Mouse (Mus musculus) liver, embryonic 14.5 days (tissue): ENCODE measurements at regions not wholly inside any gene's neighbourhood (a gene's known extent, or its start where the extent isn't known, plus 50 kb on each side); places are given as distances from the start of the nearest gene placed in this dataset.

ENCODE experiments used
- ATAC-seq: fragments of 200-750 bp; cut with Nextera tagmentation; 2 replicates; pipeline ENCODE4 v1.8.0; 2017; ENCODE audit warnings: moderate number of reproducible peaks, mild to moderate bottlenecking, moderate library complexity; ENCODE audit not compliant: insufficient read depth
- DNase-seq, 3 experiments: peaks; one replicate each; pipeline ENCODE4 v3.0.0-alpha.2; 2012 to 2013; ENCODE audit warnings: low read depth in 3 of 3, low spot score in 3 of 3
- H3K27ac ChIP-seq: fragments of 300-500 bp; sonication (generic); 2 replicates; pipeline ENCODE4 v1.5.1; 2014; ENCODE audit warnings: moderate library complexity, mild to moderate bottlenecking, control low read depth, inconsistent platforms
- H3K27me3 ChIP-seq: fragments of 300-500 bp; sonication (generic); 2 replicates; pipeline ENCODE4 v1.6.1; 2014; ENCODE audit warnings: mild to moderate bottlenecking, low read length, moderate library complexity; ENCODE audit not compliant: control insufficient read depth, insufficient read depth
- H3K36me3 ChIP-seq: fragments of 300-500 bp; sonication (generic); replicated peaks from 2 replicates; pipeline ENCODE4 v1.6.1; 2014; ENCODE audit warnings: low read depth; ENCODE audit not compliant: control insufficient read depth, insufficient read depth
- H3K4me1 ChIP-seq, 2 experiments: fragments of 200-500 bp in 1 of 2; fragments of 300-500 bp in 1 of 2; sonication (generic) in 1 of 2; replicated peaks; 2 replicates each; pipeline ENCODE4 v1.6.1; 2012 to 2014; ENCODE audit warnings: antibody characterized with exemption in 1 of 2, inconsistent platforms in 1 of 2, low read length in 1 of 2; ENCODE audit not compliant: control insufficient read depth in 2 of 2, insufficient read depth in 2 of 2
- H3K4me2 ChIP-seq: fragments of 300-500 bp; sonication (generic); 2 replicates; pipeline ENCODE4 v1.6.1; 2014; ENCODE audit warnings: low read depth, mild to moderate bottlenecking, control low read depth, moderate library complexity
- H3K4me3 ChIP-seq, 2 experiments: fragments of 200-500 bp in 1 of 2; fragments of 300-500 bp in 1 of 2; sonication (generic) in 1 of 2; 2 replicates each; pipeline ENCODE4 v1.5.1; 2012 to 2014; ENCODE audit warnings: low read depth in 2 of 2, low read length in 2 of 2, mild to moderate bottlenecking in 2 of 2, control low read depth in 1 of 2, inconsistent platforms in 1 of 2, moderate library complexity in 1 of 2; ENCODE audit not compliant: insufficient read depth in 1 of 2
- H3K9ac ChIP-seq: fragments of 300-500 bp; sonication (generic); replicated peaks from 2 replicates; pipeline ENCODE4 v1.6.1; 2014; ENCODE audit warnings: mild to moderate bottlenecking, control low read depth, moderate library complexity
- H3K9me3 ChIP-seq: fragments of 300-500 bp; sonication (generic); 2 replicates; pipeline ENCODE4 v1.6.1; 2016; ENCODE audit warnings: low read length, mixed read lengths; ENCODE audit not compliant: control insufficient read depth
- CTCF ChIP-seq: IDR thresholded peaks from 2 replicates; pipeline ENCODE4 v1.5.1; 2016; ENCODE audit warnings: antibody characterized with exemption, low read depth, control low read depth
- EP300 ChIP-seq: IDR thresholded peaks from 2 replicates; pipeline ENCODE4 v1.6.1; 2016; ENCODE audit warnings: antibody characterized with exemption, low read depth
- WGBS: fragments of 180-500 bp; shearing (Covaris S2); extraction: QIAGEN DNeasy Blood & Tissue Kit; methylation state at CpG from one replicate; pipeline ENCODE4 v1.1.7; 2014; ENCODE audit not compliant: insufficient replicate concordance; 5-methylcytosine and 5-hydroxymethylcytosine counted together

- H3K36me3 ChIP-seq: no peaks in the 10 kb centered on the region
- H3K9me3 ChIP-seq: no peaks in the 10 kb centered on the region
- no peak overlapping the region for H3K4me2 ChIP-seq
- 30% methylated on average over 1 of the region's 1 CpGs for WGBS
- no peak for TF ChIP-seq EP300
- TF ChIP-seq CTCF: no peak
- H3K4me1 ChIP-seq: no peaks in the 10 kb centered on the region
- no peaks in the 10 kb centered on the region for H3K27me3 ChIP-seq
- H3K27ac ChIP-seq: no peak overlapping the region
- H3K4me3 ChIP-seq: no peak overlapping the region
- H3K9ac ChIP-seq: no peak overlapping the region
- ATAC-seq (no peak), DNase-seq (no peak)
Observed at GRCm38 (mm10) chr4:72997686-72998085, 145.3 kb upstream of the Aldoart1 start.

- Histone ChIP-seq H3K4me3 (no peak overlapping the region), H3K4me2 (no peak overlapping the region), H3K4me1 (no peaks in the 10 kb centered on the region), H3K27ac (no peak overlapping the region), H3K9me3 (no peaks in the 10 kb centered on the region), H3K9ac (no peak overlapping the region), H3K36me3 (no peaks in the 10 kb centered on the region), H3K27me3 (no peaks in the 10 kb centered on the region)
- ATAC-seq (no peak), DNase-seq (no peak)
- WGBS: 69% methylated on average over 2 of the region's 2 CpGs
- TF ChIP-seq CTCF (no peak), EP300 (no peak)
Observed at GRCm38 (mm10) chr4:72996102-72996501, 143.7 kb upstream of the Aldoart1 start.

GRCm38 (mm10) chr4:72946369-72946981, 94.0 kb upstream of the Aldoart1 start:
- Histone ChIP-seq H3K27ac (no peak overlapping the region), H3K9ac (no peak overlapping the region), H3K4me1 (no peaks in the 10 kb centered on the region), H3K9me3 (no peaks in the 10 kb centered on the region), H3K27me3 (no peaks in the 10 kb centered on the region), H3K4me2 (no peak overlapping the region), H3K36me3 (no peaks in the 10 kb centered on the region), H3K4me3 (no peak overlapping the region)
- 63% methylated on average over 7 of the region's 7 CpGs for WGBS
- no peak for TF ChIP-seq CTCF
- no peak for TF ChIP-seq EP300
- DNase-seq (no peak), ATAC-seq (no peak)

- Histone ChIP-seq H3K4me3 (no peak overlapping the region), H3K27ac (no peak overlapping the region), H3K36me3 (no peaks in the 10 kb centered on the region), H3K9ac (no peak overlapping the region), H3K9me3 (no peaks in the 10 kb centered on the region), H3K27me3 (no peaks in the 10 kb centered on the region), H3K4me2 (no peak overlapping the region), H3K4me1 (no peaks in the 10 kb centered on the region)
- 56% methylated on average over 3 of the region's 3 CpGs for WGBS
- no peak for ATAC-seq
- no peak for DNase-seq
- no peak for TF ChIP-seq EP300
- TF ChIP-seq CTCF: no peak
Observed at GRCm38 (mm10) chr4:72923396-72923795, 71.0 kb upstream of the Aldoart1 start.

DNA sequence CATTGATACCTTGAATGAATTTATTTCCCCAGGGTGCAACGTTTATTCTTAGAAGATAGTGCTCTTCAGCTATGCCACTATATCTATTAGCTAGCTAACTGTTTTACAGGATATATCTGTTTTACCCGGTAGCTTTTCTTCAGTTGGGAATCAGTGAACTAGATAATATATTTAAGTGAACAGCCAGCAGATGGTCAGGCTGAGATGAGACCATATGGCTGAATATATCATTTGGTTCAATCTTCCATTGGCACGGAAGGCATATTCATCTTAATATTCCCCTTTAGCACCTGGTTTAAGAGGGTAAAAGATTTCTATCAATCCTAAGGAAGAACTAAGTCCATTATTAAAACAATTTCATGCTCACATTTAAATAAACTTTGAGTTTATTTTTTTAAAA, 62.6 kb upstream of the Aldoart1 start:
- DNase-seq (no peak), ATAC-seq (no peak)
- 62% methylated on average over 3 of the region's 3 CpGs for WGBS
- Histone ChIP-seq H3K9ac (no peak overlapping the region), H3K9me3 (no peaks in the 10 kb centered on the region), H3K4me1 (no peaks in the 10 kb centered on the region), H3K27me3 (no peaks in the 10 kb centered on the region), H3K36me3 (no peaks in the 10 kb centered on the region), H3K27ac (no peak overlapping the region), H3K4me3 (no peak overlapping the region), H3K4me2 (no peak overlapping the region)
- TF ChIP-seq EP300 (no peak), CTCF (no peak)
